Mouse (Mus musculus) myocyte (in vitro differentiated cells): ENCODE data around the gene Zfp709.

ENCODE experiments used
- CEBPB ChIP-seq: IDR thresholded peaks from 2 replicates; pipeline ENCODE4 v1.6.1; 2011; ENCODE audit warnings: mild to moderate bottlenecking, moderate library complexity; ENCODE audit not compliant: poor library complexity, insufficient read depth, severe bottlenecking
- E2F4 ChIP-seq: IDR thresholded peaks from one replicate; pipeline ENCODE4 v1.6.1; 2011; ENCODE audit warnings: mild to moderate bottlenecking, control low read depth, moderate library complexity; ENCODE audit not compliant: insufficient read depth
- MAX ChIP-seq: IDR thresholded peaks from one replicate; pipeline ENCODE4 v1.6.1; 2011; ENCODE audit warnings: low read depth, mild to moderate bottlenecking, control low read depth
- MYOD1 ChIP-seq, 3 experiments: IDR thresholded peaks; one replicate each; pipeline ENCODE4 v1.6.1; 2011; ENCODE audit warnings: control low read depth in 2 of 3, low read depth in 2 of 3, mild to moderate bottlenecking in 2 of 3, moderate library complexity in 1 of 3; ENCODE audit not compliant: insufficient read length in 2 of 3, control insufficient read depth in 1 of 3
- MYOG ChIP-seq, 3 experiments: IDR thresholded peaks; one replicate each; pipeline ENCODE4 v1.6.1; 2011; ENCODE audit warnings: control low read depth in 2 of 3, low read depth in 2 of 3, mild to moderate bottlenecking in 2 of 3; ENCODE audit not compliant: insufficient read length in 2 of 3, control insufficient read depth in 1 of 3, insufficient read depth in 1 of 3
- POLR2A ChIP-seq: IDR thresholded peaks from one replicate; pipeline ENCODE4 v1.6.1; 2011; ENCODE audit warnings: low read depth, mild to moderate bottlenecking, control low read depth, moderate library complexity; ENCODE audit not compliant: insufficient read length
- POLR2AphosphoS2 ChIP-seq: IDR thresholded peaks from one replicate; pipeline ENCODE4 v1.6.1; 2011; ENCODE audit warnings: low read depth, control low read depth; ENCODE audit not compliant: insufficient read length
- TCF12 ChIP-seq: IDR thresholded peaks from one replicate; pipeline ENCODE4 v1.6.1; 2011; ENCODE audit warnings: mild to moderate bottlenecking, control low read depth; ENCODE audit not compliant: poor library complexity, insufficient read depth, severe bottlenecking
- TCF3 ChIP-seq: IDR thresholded peaks from one replicate; pipeline ENCODE4 v1.6.1; 2011; ENCODE audit warnings: low read depth, control low read depth; ENCODE audit not compliant: insufficient read length
- USF1 ChIP-seq: IDR thresholded peaks from one replicate; pipeline ENCODE4 v1.6.1; 2011; ENCODE audit warnings: low read depth, mild to moderate bottlenecking, control low read depth, moderate library complexity

DNA sequence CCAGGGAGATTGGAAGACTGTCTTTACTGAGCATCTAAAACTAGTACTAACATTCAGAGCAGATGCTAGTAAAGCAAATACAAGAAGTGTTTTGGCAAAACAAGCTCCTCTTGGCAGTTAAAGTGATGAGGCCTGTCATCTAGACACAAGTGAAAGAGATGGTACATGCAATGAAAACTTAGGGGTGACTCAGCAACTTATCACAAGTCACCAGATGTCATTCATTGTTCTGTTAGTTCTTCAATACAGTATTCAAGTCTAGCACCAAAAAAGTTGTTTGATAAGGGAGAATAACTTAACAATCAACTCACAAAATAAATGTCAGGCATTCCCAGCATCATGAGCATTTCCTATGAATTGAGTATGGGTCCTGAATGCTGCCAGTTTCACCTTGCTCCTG, 46.0 kb downstream of the Zfp709 start:
- TF ChIP-seq POLR2A = no peak
- TF ChIP-seq TCF3 = no peak
- no peak for TF ChIP-seq USF1
- no peak for TF ChIP-seq MAX
- TF ChIP-seq CEBPB = no peak
- TF ChIP-seq E2F4 = no peak
- no peak for TF ChIP-seq POLR2AphosphoS2
- no peak for TF ChIP-seq MYOD1 (IDR thresholded peaks at IDR 0.05; ENCODE audit: control insufficient read depth in 1 of 3, insufficient read length in 2 of 3, low read depth in 2 of 3)
- no peak for TF ChIP-seq TCF12
- TF ChIP-seq MYOG (IDR thresholded peaks at IDR 0.05; ENCODE audit: control insufficient read depth in 1 of 3, insufficient read depth in 1 of 3, insufficient read length in 2 of 3, low read depth in 2 of 3) = no peak
